Mouse (Mus musculus) MEL-GATA-1-ER (cell line): Measurements from ENCODE around the gene Gm20908.
"Not testable (repeated sequence)": the region's sequence is repeated elsewhere in the genome, so short reads cannot be mapped to it uniquely, and the experiment has no call there.

Experiments used
- DNase-seq: peaks from one replicate; pipeline ENCODE4 v3.0.0-alpha.2; 2012; ENCODE audit warnings: low read depth; ENCODE audit errors: extremely low read depth

Gene Gm20908

DNA sequence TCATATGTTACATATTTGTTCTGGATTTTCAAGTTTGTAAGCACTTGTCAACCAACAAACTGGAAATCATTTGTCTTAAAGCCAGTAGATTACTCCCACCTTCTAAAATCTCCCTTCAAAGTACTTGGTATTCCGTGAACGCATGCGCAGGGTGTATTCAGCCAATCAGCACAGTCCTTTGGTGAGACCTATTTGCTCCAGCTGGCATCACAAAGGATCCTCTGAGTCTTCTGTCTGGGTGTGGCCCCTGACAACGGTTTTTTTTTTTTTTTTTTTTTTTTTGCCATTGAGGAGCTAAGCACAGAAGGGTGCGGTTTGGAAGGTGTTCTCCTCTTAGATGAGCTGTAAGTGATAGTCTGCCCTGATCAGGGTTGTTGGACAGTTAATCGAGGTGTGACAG is at the start of gene Gm20908:
Gene Gm20908 (plus strand): TSS at position 301 of the 400 bp plus-strand sequence.
- DNase-seq: not testable (repeated sequence)
